Mouse (Mus musculus): ENCODE data around the gene Gm4353.

GRCm38 (mm10) chr7:116120737-116121136, 36.3 kb upstream of the Gm4353 start:
- TF ChIP-seq POLR2A (IDR thresholded peaks at IDR 0.05; ENCODE audit: extremely low read depth, insufficient read depth, low read length) (no peak), CTCF (IDR thresholded peaks at IDR 0.05; ENCODE audit: low read depth, low read length) (no peak)
